Mouse (Mus musculus) forebrain, postnatal 0 days (tissue): ENCODE measurements around the gene Inpp5e. TPM values are rescaled to one million over a fixed set of nuclear protein-coding genes. Genes with fewer than 3 reads are reported as not detected.

ENCODE experiments used
- ATAC-seq: fragments of 200-750 bp; cut with Nextera tagmentation; 2 replicates; pipeline ENCODE4 v1.8.0; 2017; ENCODE audit warnings: mild to moderate bottlenecking, moderate library complexity
- DNase-seq: peaks from one replicate; pipeline ENCODE4 v3.0.0-alpha.2; 2015
- H3K27ac ChIP-seq: fragments of 300-500 bp; sonication (generic); 2 replicates; pipeline ENCODE4 v1.5.1; 2014; ENCODE audit warnings: low read depth, mild to moderate bottlenecking, antibody characterized with exemption, low read length, moderate library complexity, mixed read lengths
- H3K27me3 ChIP-seq: fragments of 300-500 bp; sonication (generic); 2 replicates; pipeline ENCODE4 v1.6.1; 2014; ENCODE audit warnings: mild to moderate bottlenecking, low read length, mixed read lengths; ENCODE audit not compliant: insufficient read depth
- H3K36me3 ChIP-seq: fragments of 300-500 bp; sonication (generic); 2 replicates; pipeline ENCODE4 v1.6.1; 2014; ENCODE audit warnings: mild to moderate bottlenecking, moderate library complexity; ENCODE audit not compliant: insufficient read depth
- H3K4me1 ChIP-seq: fragments of 300-500 bp; sonication (generic); 2 replicates; pipeline ENCODE4 v1.6.1; 2014; ENCODE audit warnings: antibody characterized with exemption; ENCODE audit not compliant: insufficient read depth
- H3K4me2 ChIP-seq: fragments of 300-500 bp; sonication (generic); 2 replicates; pipeline ENCODE4 v1.6.1; 2014; ENCODE audit warnings: low read depth, mild to moderate bottlenecking, moderate library complexity
- H3K4me3 ChIP-seq: fragments of 300-500 bp; sonication (generic); 2 replicates; pipeline ENCODE4 v1.5.1; 2014; ENCODE audit warnings: low read depth, low read length, mixed read lengths
- H3K9ac ChIP-seq: fragments of 300-500 bp; sonication (generic); 2 replicates; pipeline ENCODE4 v1.6.1; 2014; ENCODE audit warnings: mild to moderate bottlenecking
- H3K9me3 ChIP-seq: fragments of 300-500 bp; sonication (generic); 2 replicates; pipeline ENCODE4 v1.6.1; 2016; ENCODE audit warnings: low read length
- CTCF ChIP-seq: sonication (generic); IDR thresholded peaks from 2 replicates; pipeline ENCODE4 v1.5.1; 2016; ENCODE audit warnings: antibody characterized with exemption, control low read depth, low read depth
- WGBS: fragments of 180-500 bp; shearing (Covaris S2); extraction: QIAGEN DNeasy Blood & Tissue Kit; methylation state at CpG from one replicate; pipeline ENCODE4 v1.1.7; 2014; 5-methylcytosine and 5-hydroxymethylcytosine counted together
- polyA plus RNA-seq: library from polyadenylated mRNA; unstranded; fragments of >200 nt; fragmentation: Nextera tagmentation; extraction: Ambion mirVana; gene quantifications from 2 replicates; pipeline ENCODE4 v1.2.1, GENCODE M21; 2015
- total RNA-seq: library from RNA; depleted of rRNA; stranded (reverse); fragments of >200 nt; gene quantifications from 2 replicates; pipeline ENCODE4 v1.2.3, GENCODE M21; 2014

The Inpp5e gene
- total and polyA plus RNA-seq, 2 experiments from 2014 or later = 12.6 to 26.6 TPM

DNA sequence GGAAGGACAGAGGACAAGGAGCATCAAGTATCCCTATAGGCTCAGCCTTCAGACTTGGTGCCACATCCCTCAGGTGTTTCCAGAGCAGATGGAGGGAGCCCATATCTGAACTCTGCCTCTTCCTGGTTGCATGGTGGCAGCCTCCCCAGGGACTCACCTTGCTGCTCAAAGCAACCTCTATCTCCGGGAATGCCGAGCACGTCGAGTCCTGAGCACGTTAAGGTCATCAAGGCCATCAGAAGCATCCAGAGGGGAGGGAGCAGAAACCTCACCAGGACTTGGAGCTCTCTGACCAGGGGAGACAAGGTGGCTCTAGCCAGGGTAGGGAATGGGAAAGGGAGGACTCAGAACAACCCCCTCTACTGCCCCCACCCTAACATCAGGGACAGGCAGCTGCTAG is 45.5 kb downstream of the Inpp5e start:
- WGBS = 90% methylated on average over 5 of the region's 5 CpGs
- Histone ChIP-seq H3K27me3 (no peaks in the 10 kb centered on the region), H3K4me2 (no peak overlapping the region), H3K9me3 (no peaks in the 10 kb centered on the region), H3K9ac (no peak overlapping the region), H3K4me1 (no peaks in the 10 kb centered on the region), H3K27ac (no peak overlapping the region), H3K36me3 (peaks cover 50% of the 10 kb centered on the region), H3K4me3 (no peak overlapping the region)
- no peak for TF ChIP-seq CTCF
- DNase-seq (no peak), ATAC-seq (no peak)

GRCm38 (mm10) chr2:26362991-26363390 is 46.0 kb downstream of the Inpp5e start:
- WGBS = 85% methylated on average over 5 of the region's 5 CpGs
- Histone ChIP-seq H3K9ac (no peak overlapping the region), H3K36me3 (peaks cover 45% of the 10 kb centered on the region), H3K4me3 (no peak overlapping the region), H3K4me2 (no peak overlapping the region), H3K27me3 (no peaks in the 10 kb centered on the region), H3K27ac (no peak overlapping the region), H3K4me1 (no peaks in the 10 kb centered on the region), H3K9me3 (no peaks in the 10 kb centered on the region)
- DNase-seq (no peak), ATAC-seq (no peak)
- no peak for TF ChIP-seq CTCF

DNA sequence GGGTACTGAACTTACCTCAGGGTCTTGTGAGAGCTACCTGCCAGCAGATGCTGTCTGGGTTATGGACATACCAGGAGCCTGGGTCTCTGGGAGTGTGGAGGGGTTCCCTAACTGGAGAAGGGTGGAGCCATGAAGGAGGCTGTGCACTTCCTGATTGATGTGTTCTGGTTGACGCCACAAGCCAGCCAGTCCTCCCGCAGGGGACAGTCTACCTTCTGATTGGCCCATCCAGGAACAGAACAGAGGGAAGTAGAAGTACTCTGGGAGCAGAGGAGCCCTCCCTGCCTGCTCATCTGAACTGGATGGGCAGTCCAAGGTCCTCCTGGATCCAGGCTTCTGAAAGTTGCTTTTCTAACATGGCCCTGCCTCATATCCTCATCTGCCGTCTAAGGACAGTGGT is 48.2 kb downstream of the Inpp5e start, which contains the start of gene Card9:
Card9 (minus strand) TSS at position 147 of the 400 bp plus-strand sequence.
- DNase-seq (no peak), ATAC-seq (no peak)
- WGBS = 63% methylated on average over 3 of the region's 3 CpGs
- Histone ChIP-seq H3K27ac (no peak within 1 kb of the TSS), H3K4me2 (no peak within 1 kb of the TSS), H3K27me3 (no peaks in the 10 kb centered on the region), H3K9me3 (no peaks in the 10 kb centered on the region), H3K4me3 (no peak within 1 kb of the TSS), H3K36me3 (peaks cover 23% of the 10 kb centered on the region), H3K4me1 (no peaks in the 10 kb centered on the region), H3K9ac (no peak within 1 kb of the TSS)
- no peak for TF ChIP-seq CTCF

GRCm38 (mm10) chr2:26359983-26360382 is 49.0 kb downstream of the Inpp5e start:
- ATAC-seq = no peak

DNA sequence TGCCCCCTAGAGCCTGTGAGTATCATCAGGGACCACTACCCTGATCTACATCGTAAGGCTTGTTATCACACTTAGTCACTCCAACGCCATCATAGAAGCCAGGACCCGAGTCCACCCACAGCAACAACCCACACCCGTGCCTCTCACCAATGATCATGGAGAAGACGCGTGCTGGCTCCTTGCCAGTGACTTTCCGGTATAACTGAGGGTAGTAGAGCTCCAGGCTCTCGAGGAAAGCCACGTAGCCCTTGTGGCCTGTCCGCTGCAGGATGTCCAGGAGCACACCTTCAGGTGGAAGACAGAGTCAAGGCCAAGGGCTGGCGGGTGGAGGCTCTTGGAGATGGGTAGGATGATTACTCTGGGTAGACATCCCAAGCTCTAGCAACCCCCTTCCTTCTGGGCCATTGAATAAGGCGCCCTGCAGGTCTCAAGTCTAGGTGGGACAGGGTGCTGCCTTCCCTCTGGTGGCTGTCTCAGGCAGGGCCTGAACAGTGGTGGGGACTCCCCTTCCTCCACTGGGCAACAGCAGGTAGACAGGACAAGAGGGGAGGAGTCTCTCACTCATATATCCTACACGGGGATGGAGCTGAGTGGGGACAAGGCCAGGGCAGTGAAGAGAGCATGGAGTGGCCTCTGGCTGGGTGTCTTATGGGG is 50.2 kb downstream of the Inpp5e start:
- WGBS = 88% methylated on average over 13 of the region's 13 CpGs
- DNase-seq = no peak
- TF ChIP-seq CTCF = no peak

More at GRCm38 (mm10) chr2:26359983-26360382, 49.0 kb downstream of the Inpp5e start:
- TF ChIP-seq CTCF = no peak
- WGBS = 92% methylated on average over 6 of the region's 6 CpGs
- no peak for DNase-seq
- H3K4me2 ChIP-seq = no peak overlapping the region
- no peak overlapping the region for H3K27ac ChIP-seq
- H3K27me3 ChIP-seq = no peaks in the 10 kb centered on the region
- H3K36me3 ChIP-seq = peaks cover 15% of the 10 kb centered on the region
- no peaks in the 10 kb centered on the region for H3K4me1 ChIP-seq
- H3K9ac ChIP-seq = no peak overlapping the region
- no peaks in the 10 kb centered on the region for H3K9me3 ChIP-seq
- no peak overlapping the region for H3K4me3 ChIP-seq

DNA sequence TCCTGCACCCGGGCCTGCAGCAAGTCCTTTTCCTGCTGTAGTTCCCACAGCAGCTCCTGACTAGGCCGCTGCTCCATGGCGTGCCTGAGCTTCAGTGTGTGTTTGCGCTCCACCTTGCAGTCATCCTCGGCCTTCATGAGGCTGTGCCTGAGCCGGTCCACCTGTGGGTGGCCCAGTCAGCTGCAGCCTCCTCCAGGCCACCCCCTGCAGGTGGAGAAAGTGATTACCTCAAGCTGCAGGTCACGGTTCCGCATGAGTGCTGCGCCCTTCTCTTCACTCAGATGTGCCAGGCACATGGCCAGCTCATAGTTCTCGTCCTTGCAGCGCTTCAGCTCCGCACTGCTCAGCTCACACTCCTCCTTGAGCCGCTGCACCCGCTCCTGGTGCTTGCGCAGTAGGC is 51.5 kb downstream of the Inpp5e start:
- H3K4me2 ChIP-seq = no peak overlapping the region
- peak; percentile 32; the same call in 1 of the 2 replicates for TF ChIP-seq CTCF
- H3K36me3 ChIP-seq = no peaks in the 10 kb centered on the region
- no peak overlapping the region for H3K4me3 ChIP-seq
- 53% methylated on average over 15 of the region's 15 CpGs for WGBS
- peaks cover 6% of the 10 kb centered on the region; the same call in 1 of the 2 replicates for H3K4me1 ChIP-seq
- H3K9ac ChIP-seq = no peak overlapping the region
- H3K27ac ChIP-seq = no peak overlapping the region
- DNase-seq (no peak), ATAC-seq (no peak)
- H3K27me3 ChIP-seq = no peaks in the 10 kb centered on the region
- no peaks in the 10 kb centered on the region for H3K9me3 ChIP-seq

More for the DNA sequence above, 50.2 kb downstream of the Inpp5e start:
- no peaks in the 10 kb centered on the region for H3K27me3 ChIP-seq
- H3K9ac ChIP-seq = no peak overlapping the region
- no peak for ATAC-seq
- H3K4me3 ChIP-seq = no peak overlapping the region
- no peaks in the 10 kb centered on the region for H3K9me3 ChIP-seq
- H3K36me3 ChIP-seq = peaks cover 3% of the 10 kb centered on the region; the same call in 1 of the 2 replicates
- H3K4me1 ChIP-seq = no peaks in the 10 kb centered on the region
- H3K27ac ChIP-seq = no peak overlapping the region
- no peak overlapping the region for H3K4me2 ChIP-seq

GRCm38 (mm10) chr2:26356678-26357077 is 52.3 kb downstream of the Inpp5e start:
- Histone ChIP-seq H3K27ac (no peak overlapping the region), H3K36me3 (no peaks in the 10 kb centered on the region), H3K9me3 (no peaks in the 10 kb centered on the region), H3K9ac (no peak overlapping the region), H3K4me3 (no peak overlapping the region), H3K27me3 (no peaks in the 10 kb centered on the region), H3K4me2 (no peak overlapping the region), H3K4me1 (peaks cover 6% of the 10 kb centered on the region; the same call in 1 of the 2 replicates)
- no peak for TF ChIP-seq CTCF
- DNase-seq (no peak), ATAC-seq (no peak)
- WGBS = 75% methylated on average over 7 of the region's 7 CpGs
